Mouse (Mus musculus) heart, adult 2 months (tissue): ENCODE data around the gene Psmg3.

Source experiments
- CTCF ChIP-seq: fragments of 200-600 bp; IDR thresholded peaks from 2 replicates; pipeline ENCODE4 v1.8.1; 2022; ENCODE audit warnings: antibody characterized with exemption, mild to moderate bottlenecking, moderate library complexity
- POLR2A ChIP-seq: fragments of 200-500 bp; IDR thresholded peaks from 2 replicates; pipeline ENCODE4 v1.6.1; 2011; ENCODE audit warnings: mild to moderate bottlenecking, low read depth, low read length, control low read depth; ENCODE audit not compliant: insufficient read depth

- TF ChIP-seq POLR2A (no peak), CTCF (no peak)
Measured at GRCm38 (mm10) chr5:139803165-139803564, 23.5 kb downstream of the Psmg3 start.
